Comparison of ENCODE assay signal across 8 mouse cellular contexts in genomic region chr13:55190121-55190868, GRCm38 (mm10). TPM values are rescaled to one million over a fixed set of nuclear protein-coding genes. Genes with fewer than 3 reads are reported as not detected.
DNase-seq lines count a peak whose midpoint lies in the region; ATAC-seq and TF ChIP-seq lines count a peak whose summit lies in the region.

No protein-coding gene starts in this region.

- WGBS in embryonic facial prominence, embryonic 11.5 days, result 2% methylated on average over 34 of the region's 34 CpGs
- WGBS in limb, embryonic 12.5 days, result 2% methylated on average over 34 of the region's 34 CpGs
- WGBS in midbrain, embryonic 15.5 days, result 3% methylated on average over 34 of the region's 34 CpGs
- WGBS in spleen, adult 2 months, result 3% methylated on average over 34 of the region's 34 CpGs

- H3K4me1 ChIP-seq in embryonic facial prominence, embryonic 11.5 days (ENCODE audit: control insufficient read depth, insufficient read depth, low read length), result no peaks in the 10 kb centered on the region
- peaks cover 17% of the 10 kb centered on the region for H3K4me1 ChIP-seq in limb, embryonic 12.5 days (replicated peaks)
- peaks cover 15% of the 10 kb centered on the region for H3K4me1 ChIP-seq in midbrain, embryonic 15.5 days
- peaks cover 3% of the 10 kb centered on the region; the same call in 1 of the 2 replicates for H3K4me1 ChIP-seq in spleen, adult 2 months (ENCODE audit: control insufficient read depth, insufficient read depth, insufficient read length)

- no peaks in the 10 kb centered on the region for H3K27me3 ChIP-seq in embryonic facial prominence, embryonic 11.5 days (ENCODE audit: control insufficient read depth, insufficient read depth, low read length)
- no peaks in the 10 kb centered on the region for H3K27me3 ChIP-seq in limb, embryonic 12.5 days
- H3K27me3 ChIP-seq in midbrain, embryonic 15.5 days (replicated peaks), result no peaks in the 10 kb centered on the region
- no peaks in the 10 kb centered on the region for H3K27me3 ChIP-seq in spleen, adult 2 months (ENCODE audit: control insufficient read depth, insufficient read depth, low read length)

- H3K9ac ChIP-seq in embryonic facial prominence, embryonic 11.5 days (replicated peaks; ENCODE audit: low read length), result peak overlapping the region; percentile 77
- peak overlapping the region; percentile 79 for H3K9ac ChIP-seq in limb, embryonic 12.5 days (replicated peaks)
- H3K9ac ChIP-seq in midbrain, embryonic 15.5 days, result peak overlapping the region; percentile 61

- peak; percentile 97 for ATAC-seq in embryonic facial prominence, embryonic 11.5 days (replicated peaks; ENCODE audit: insufficient number of reproducible peaks, low FRiP score, low TSS enrichment, low read depth)
- peak; percentile 99 for ATAC-seq in granulocyte monocyte progenitor cell, adult 5-6 weeks (replicated peaks; ENCODE audit: poor library complexity, severe bottlenecking)
- peak; percentile 98 for ATAC-seq in limb, embryonic 12.5 days (ENCODE audit: insufficient number of reproducible peaks, insufficient read depth, low FRiP score, low TSS enrichment, low read depth)
- ATAC-seq in midbrain, embryonic 15.5 days (replicated peaks), result peak; percentile 99

- TF ChIP-seq CTCF in spleen, adult 2 months (IDR thresholded peaks at IDR 0.05; ENCODE audit: extremely low read depth, insufficient read depth, insufficient read length, insufficient replicate concordance), result peak; percentile 86

- H3K9me3 ChIP-seq in embryonic facial prominence, embryonic 11.5 days (replicated peaks; ENCODE audit: control insufficient read depth, low read length), result no peaks in the 10 kb centered on the region
- no peaks in the 10 kb centered on the region for H3K9me3 ChIP-seq in limb, embryonic 12.5 days
- H3K9me3 ChIP-seq in midbrain, embryonic 15.5 days, result no peaks in the 10 kb centered on the region

- peak overlapping the region; percentile 68 for H3K4me2 ChIP-seq in embryonic facial prominence, embryonic 11.5 days (ENCODE audit: low read depth, low read length)
- peak overlapping the region; percentile 75 for H3K4me2 ChIP-seq in limb, embryonic 12.5 days
- peak overlapping the region; percentile 75 for H3K4me2 ChIP-seq in midbrain, embryonic 15.5 days

- no peaks in the 10 kb centered on the region for H3K36me3 ChIP-seq in embryonic facial prominence, embryonic 11.5 days (replicated peaks; ENCODE audit: control insufficient read depth, insufficient read depth, low read depth, low read length)
- no peaks in the 10 kb centered on the region for H3K36me3 ChIP-seq in limb, embryonic 12.5 days
- H3K36me3 ChIP-seq in midbrain, embryonic 15.5 days (replicated peaks), result no peaks in the 10 kb centered on the region
- no peaks in the 10 kb centered on the region for H3K36me3 ChIP-seq in spleen, adult 2 months (ENCODE audit: control insufficient read depth, insufficient read depth, low read length)

- no peak for TF ChIP-seq POLR2A in spleen, adult 2 months (IDR thresholded peaks at IDR 0.05; ENCODE audit: low read depth, low read length)

- H3K4me3 ChIP-seq in embryonic facial prominence, embryonic 11.5 days (ENCODE audit: low read depth, low read length), result peak overlapping the region; percentile 38
- H3K4me3 ChIP-seq in limb, embryonic 12.5 days (replicated peaks), result peak overlapping the region; percentile 46
- peak overlapping the region; percentile 52 for H3K4me3 ChIP-seq in midbrain, embryonic 15.5 days
- H3K4me3 ChIP-seq in spleen, adult 2 months (ENCODE audit: extremely low read depth, insufficient read depth, insufficient read length), result peak overlapping the region; percentile 61

- DNase-seq in layer of hippocampus, adult 11-12 months (ENCODE audit: low spot score), result peak; percentile 95
- no peak for DNase-seq in layer of hippocampus, adult 9-10 months (ENCODE audit: low spot score)
- peak; percentile 96 for DNase-seq in embryonic facial prominence, embryonic 11.5 days (ENCODE audit: low spot score)
- DNase-seq in kidney, adult 11 months, result peak; percentile 98
- DNase-seq in spleen, adult 2 months (ENCODE audit: low read depth in 1 of 2, low spot score in 2 of 2), result peak; percentile 78 to 93

- peak overlapping the region; percentile 79 for H3K27ac ChIP-seq in embryonic facial prominence, embryonic 11.5 days (replicated peaks; ENCODE audit: low read depth, low read length)
- H3K27ac ChIP-seq in limb, embryonic 12.5 days, result peak overlapping the region; percentile 95
- peak overlapping the region; percentile 93 for H3K27ac ChIP-seq in midbrain, embryonic 15.5 days
- peak overlapping the region; percentile 37; the same call in 1 of the 2 replicates for H3K27ac ChIP-seq in spleen, adult 2 months (ENCODE audit: insufficient read depth, low read length)

RNA-seq across cellular contexts. Expression of gene Nsd1, which starts 19.3 kb away (rescaled TPM):
- 62.3 and 67.4 TPM in 2 replicates for polyA plus RNA-seq in embryonic facial prominence, embryonic 11.5 days (2014; fragmentation: Nextera tagmentation; extraction: Ambion mirVana)
- total RNA-seq in granulocyte monocyte progenitor cell, adult 5-6 weeks (2014; fragmentation: Nextera tagmentation), result 105 and 147 TPM in 2 replicates
- 84.2 and 93.6 TPM in 2 replicates for total RNA-seq in granulocyte monocyte progenitor cell, adult 5-6 weeks (2017)
- polyA plus RNA-seq in limb, embryonic 12.5 days (2016; fragmentation: Nextera tagmentation; extraction: Ambion mirVana), result 81.3 and 91.8 TPM in 2 replicates
- polyA plus RNA-seq in midbrain, embryonic 15.5 days (2015; fragmentation: Nextera tagmentation; extraction: Ambion mirVana), result 59.1 and 64.3 TPM in 2 replicates
- 16.1 and 17.8 TPM in 2 replicates for polyA plus RNA-seq in spleen, adult 2 months (2012; rRNA removed)

RNA-seq across cellular contexts. Expression of gene Fgfr4, which starts 37.9 kb away (rescaled TPM):
- polyA plus RNA-seq in embryonic facial prominence, embryonic 11.5 days (2014; fragmentation: Nextera tagmentation; extraction: Ambion mirVana), result 1.4 and 1.6 TPM in 2 replicates
- total RNA-seq in granulocyte monocyte progenitor cell, adult 5-6 weeks (2014; fragmentation: Nextera tagmentation), result not detected in 2 replicates
- not detected in 2 replicates for total RNA-seq in granulocyte monocyte progenitor cell, adult 5-6 weeks (2017)
- 6.1 and 7.4 TPM in 2 replicates for polyA plus RNA-seq in limb, embryonic 12.5 days (2016; fragmentation: Nextera tagmentation; extraction: Ambion mirVana)
- 0.37 and 0.50 TPM in 2 replicates for polyA plus RNA-seq in midbrain, embryonic 15.5 days (2015; fragmentation: Nextera tagmentation; extraction: Ambion mirVana)
- 8.4 and 12.0 TPM in 2 replicates for polyA plus RNA-seq in spleen, adult 2 months (2012; rRNA removed)

RNA-seq across cellular contexts. Expression of gene Gm17617, which starts 56.9 kb away (rescaled TPM):
- polyA plus RNA-seq in embryonic facial prominence, embryonic 11.5 days (2014; fragmentation: Nextera tagmentation; extraction: Ambion mirVana), result not detected in 2 replicates
- total RNA-seq in granulocyte monocyte progenitor cell, adult 5-6 weeks (2014; fragmentation: Nextera tagmentation), result not detected in 2 replicates
- not detected in 2 replicates for total RNA-seq in granulocyte monocyte progenitor cell, adult 5-6 weeks (2017)
- not detected in 2 replicates for polyA plus RNA-seq in limb, embryonic 12.5 days (2016; fragmentation: Nextera tagmentation; extraction: Ambion mirVana)
- not detected in 2 replicates for polyA plus RNA-seq in midbrain, embryonic 15.5 days (2015; fragmentation: Nextera tagmentation; extraction: Ambion mirVana)
- polyA plus RNA-seq in spleen, adult 2 months (2012; rRNA removed), result not detected in 2 replicates

Comparison
In these comparisons a context has a peak if more than half of its experiments do, and no peak if none do; other contexts are left out.
1. H3K27ac ChIP-seq: peak in every context shown above with its lines; median percentile 95 in limb, embryonic 12.5 days; 93 in midbrain, embryonic 15.5 days; 79 in embryonic facial prominence, embryonic 11.5 days; 37 in spleen, adult 2 months.